Mouse (Mus musculus): ENCODE measurements around the gene Adarb2.
A peak's percentile ranks its signal among the peaks of the same experiment; 100 is the strongest.

Adarb2 gene

DNA sequence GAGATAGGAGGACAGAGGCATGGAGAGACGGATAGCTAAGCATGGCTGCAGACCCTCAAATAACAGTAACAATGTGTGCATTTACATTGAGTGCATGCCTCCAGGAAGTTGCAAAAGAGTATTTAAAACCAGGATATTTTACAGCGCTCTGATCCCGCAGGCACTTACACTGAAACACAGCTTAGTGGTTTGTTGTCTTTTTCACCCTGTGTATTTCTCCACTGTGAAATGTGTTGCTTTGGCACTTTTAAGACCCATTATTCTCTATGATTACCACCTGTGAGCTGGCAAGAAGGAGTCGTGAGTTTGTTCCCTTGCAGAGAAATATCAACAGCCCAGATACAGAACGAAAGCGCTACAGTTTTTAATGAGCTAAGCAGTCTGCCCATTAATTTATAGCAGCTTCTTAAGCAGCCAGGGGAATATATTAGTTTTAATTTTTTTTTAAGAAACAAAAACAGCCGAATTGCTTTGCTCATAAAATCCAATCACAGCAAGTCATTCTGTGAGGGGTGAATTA is 167.3 kb downstream of the Adarb2 start:
- no peak for DNase-seq (ENCODE audit: low spot score in 2 of 2)

DNA sequence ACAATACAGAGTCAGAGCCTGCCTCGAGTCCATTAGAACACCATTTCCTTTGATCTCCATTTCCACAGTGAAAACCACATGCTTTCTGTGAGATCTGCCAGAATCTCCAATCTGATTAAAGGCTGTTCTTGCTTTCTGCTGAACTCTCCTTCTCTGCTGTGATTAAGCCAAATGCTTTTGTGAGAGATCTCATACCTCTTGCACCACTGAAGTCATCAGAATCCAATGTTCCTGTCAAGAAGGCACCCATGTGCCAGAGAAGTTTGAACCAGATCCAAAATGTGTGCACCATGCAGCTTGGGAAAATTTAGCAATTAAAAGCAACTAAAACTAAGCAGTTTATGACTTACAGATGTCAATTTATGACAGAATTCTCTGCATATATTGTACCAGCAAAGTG is 185.9 kb downstream of the Adarb2 start:
- no peak for DNase-seq (ENCODE audit: low spot score in 2 of 2)

DNA sequence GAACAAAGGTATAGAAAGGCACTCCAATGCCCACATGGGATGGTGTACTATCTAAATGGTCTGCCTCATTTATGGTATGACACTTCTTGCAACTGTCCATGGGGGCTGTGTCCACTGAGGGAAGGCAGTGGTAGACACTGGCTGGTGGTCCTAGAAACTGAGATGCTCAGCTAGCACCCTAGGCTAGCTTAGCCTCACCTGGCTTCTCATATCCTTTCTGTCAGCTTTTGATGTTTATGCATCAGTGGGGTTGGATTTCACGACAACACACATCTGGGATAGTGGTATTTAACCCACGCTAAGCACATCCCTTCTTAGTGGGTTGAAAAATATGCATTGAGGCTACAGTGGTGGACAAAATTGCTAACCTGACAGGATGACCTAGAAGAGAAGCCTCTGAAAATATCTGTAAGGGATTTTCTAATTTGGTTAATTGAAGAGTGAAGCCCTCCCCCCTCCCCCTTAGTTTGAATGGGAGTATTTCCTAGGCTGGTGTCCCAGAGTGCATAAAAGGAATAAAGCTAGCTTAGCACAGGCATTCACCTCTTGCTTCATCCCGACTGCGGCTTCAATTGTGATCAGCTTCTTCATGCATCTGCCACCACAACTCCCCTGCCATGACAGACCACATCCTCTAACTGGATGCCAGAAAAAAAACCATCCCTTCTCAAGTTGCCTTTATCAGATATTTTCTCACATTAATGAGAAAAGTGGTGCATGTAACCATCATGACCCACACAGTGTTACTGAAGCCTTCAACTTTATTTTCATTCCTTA is 197.8 kb downstream of the Adarb2 start:
- no peak for DNase-seq (ENCODE audit: low spot score in 2 of 2)

DNA sequence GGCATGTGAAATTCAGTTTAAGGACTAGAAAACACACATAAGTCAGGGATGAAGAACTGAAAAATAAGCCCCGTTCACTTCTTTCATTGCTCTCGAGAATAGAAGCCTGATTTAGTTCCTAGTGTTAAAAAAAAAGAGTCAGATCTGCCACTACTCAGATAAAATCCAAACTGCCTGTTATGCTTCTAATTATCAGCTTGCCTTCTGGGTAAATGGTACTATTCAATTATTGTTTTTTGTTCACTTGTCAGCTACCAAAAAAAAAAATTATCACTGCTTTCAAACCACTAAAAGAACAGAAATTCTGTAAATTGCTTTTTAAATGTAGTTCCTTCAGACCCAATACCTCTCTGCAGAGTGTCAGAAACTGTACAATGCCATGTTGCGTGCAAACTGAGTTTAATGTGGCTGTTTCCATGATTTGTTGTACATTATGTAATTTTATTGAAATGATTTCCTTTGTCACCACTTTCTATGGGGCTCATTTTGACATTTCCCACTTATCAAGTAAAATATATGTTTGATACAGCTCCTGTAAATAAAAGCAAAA is 199.7 kb downstream of the Adarb2 start:
- DNase-seq (ENCODE audit: low spot score in 2 of 2): no peak

DNA sequence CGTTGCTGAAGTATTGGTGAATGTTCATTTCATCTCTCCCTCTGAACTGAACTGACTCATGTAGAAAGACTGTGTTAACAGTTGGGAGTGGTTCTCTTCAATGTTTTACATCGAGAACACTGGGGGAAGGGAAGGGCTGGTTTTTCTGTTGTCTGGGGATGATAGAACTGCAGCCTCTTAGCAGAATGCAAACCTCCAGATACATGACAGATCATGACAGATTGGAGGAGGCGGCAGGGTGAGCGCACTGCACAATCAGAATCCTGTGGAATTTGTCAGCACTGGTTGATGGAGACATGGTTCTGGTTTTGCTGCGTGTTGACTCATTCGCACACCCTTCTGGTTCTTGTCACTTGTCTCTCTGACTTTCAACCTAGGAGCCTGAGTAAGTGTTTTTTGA is 203.4 kb downstream of the Adarb2 start:
- DNase-seq (ENCODE audit: low spot score in 2 of 2): no peak

DNA sequence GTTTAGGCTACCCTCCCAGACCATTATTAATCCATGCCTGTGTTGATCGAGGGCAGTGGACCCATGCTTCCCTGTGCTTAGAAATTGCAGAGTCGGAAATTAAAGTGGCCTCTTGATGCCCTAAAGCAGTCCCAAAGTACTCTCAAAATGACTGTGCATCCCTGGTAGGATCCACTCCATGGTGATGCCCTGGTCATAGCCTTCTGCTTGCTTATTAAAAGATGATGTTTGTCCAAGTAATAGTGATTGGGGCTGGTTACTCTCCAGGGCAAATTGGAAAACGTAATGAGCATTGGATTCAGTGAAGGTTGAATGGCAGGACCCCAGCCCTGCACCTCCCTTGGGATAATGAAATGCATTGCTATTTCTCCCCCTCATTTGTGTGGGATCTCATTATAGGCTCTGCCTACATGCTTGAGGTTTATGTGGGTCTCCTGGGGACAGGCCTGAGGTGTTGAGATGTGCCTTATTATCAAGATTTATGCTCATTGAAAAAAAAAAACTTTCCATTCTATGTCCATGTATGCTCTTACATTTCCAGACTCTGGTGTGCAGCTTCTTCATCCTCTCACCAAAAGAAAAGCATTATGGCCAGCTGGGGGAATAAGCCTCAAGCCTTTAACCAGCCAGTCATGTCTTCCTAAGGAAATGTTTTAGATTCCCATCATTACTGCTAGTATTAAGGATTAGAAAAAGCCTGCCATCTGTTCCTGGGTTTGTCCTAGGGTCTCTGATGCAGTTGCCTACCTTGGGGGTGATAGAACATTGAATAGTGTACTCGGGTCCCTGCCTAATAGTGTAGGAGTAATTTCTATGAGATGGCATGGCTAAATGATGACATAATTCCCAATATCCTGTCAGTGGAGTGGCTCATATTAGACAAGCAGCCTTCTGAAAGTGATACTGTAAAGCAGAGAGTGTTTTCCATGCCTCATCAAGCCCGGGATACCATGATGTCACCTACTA is 208.0 kb downstream of the Adarb2 start:
- DNase-seq (ENCODE audit: low spot score in 2 of 2): no peak

DNA sequence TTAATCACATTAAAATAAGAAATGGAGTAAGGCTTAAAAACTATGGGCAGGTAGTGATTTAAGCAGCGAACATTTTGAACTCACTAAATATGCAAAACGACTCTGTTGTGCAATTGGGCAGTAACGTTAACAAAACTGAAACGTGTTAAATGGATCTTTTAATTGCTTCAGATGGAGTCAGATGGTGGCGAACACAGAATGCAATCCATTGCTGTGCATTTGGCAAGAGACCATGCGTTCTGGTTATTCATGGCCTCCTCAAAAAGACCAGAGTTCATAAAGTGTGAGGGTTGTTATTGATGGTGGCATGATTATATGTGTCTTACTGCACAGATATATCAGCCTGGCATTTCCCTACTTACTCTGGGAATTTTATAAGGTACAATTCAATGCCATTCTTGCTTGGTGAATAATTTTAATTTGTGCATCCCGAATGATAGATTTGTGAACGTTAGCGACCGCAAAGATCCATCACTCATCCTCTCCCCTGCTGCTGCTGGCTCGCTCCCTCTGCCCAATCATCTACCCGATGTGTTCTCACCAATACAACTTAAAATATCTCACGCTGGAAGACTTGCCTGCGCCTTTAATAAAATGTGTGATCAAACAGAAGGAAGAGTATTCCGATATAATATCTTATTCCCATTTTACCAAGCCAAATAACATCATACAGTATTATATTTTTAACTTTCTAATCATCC is 221.5 kb downstream of the Adarb2 start:
- DNase-seq (ENCODE audit: low spot score in 2 of 2): no peak

DNA sequence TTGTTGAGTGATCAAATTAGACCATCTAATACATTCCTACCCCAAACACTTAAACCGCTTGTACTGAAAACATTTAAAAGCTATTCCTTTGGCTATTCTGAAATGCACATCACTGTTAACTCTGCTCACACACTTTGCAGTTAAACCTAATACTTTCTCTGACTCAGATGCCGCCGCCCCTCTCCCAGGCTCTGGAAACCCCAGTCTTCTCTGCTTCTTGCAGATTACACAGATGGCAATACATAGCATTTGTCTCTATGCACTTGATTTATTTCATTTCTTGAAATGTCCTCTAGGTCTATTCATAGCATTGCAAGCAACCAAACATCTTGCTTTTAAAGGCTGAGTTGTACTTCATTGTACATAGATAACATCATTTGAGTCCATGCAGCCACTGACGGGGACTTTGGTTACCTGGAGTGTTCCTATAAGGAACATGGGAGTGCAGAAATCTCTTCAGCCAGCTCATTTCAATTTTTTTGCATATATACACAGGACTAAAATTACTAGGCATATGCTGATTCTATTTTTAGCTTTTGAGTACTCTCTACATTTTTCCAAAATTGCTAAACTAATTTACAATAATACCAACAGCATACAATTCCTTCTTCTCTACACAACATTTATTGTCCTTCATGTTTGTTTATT is 236.6 kb downstream of the Adarb2 start:
- no peak for DNase-seq (ENCODE audit: low spot score in 2 of 2)

DNA sequence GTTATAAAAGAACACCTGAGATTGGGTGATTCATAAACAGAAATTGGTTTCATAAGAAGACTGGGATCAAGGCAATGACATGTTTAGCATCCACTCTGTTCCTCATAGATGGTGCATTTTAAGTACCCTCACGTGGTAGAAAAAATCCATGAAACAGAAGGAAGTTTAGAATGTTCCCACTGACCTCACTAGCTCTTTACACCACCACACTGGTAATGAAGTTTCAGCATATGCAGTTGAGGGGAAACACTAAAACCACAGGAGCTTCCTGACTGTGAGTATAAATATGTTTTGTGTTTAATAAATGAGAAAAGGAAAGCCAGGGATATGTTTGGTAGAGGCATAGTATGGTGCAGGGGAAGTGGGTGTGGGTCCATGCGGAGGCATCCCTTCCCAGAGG is 242.7 kb downstream of the Adarb2 start:
- no peak for DNase-seq (ENCODE audit: low spot score in 2 of 2)

DNA sequence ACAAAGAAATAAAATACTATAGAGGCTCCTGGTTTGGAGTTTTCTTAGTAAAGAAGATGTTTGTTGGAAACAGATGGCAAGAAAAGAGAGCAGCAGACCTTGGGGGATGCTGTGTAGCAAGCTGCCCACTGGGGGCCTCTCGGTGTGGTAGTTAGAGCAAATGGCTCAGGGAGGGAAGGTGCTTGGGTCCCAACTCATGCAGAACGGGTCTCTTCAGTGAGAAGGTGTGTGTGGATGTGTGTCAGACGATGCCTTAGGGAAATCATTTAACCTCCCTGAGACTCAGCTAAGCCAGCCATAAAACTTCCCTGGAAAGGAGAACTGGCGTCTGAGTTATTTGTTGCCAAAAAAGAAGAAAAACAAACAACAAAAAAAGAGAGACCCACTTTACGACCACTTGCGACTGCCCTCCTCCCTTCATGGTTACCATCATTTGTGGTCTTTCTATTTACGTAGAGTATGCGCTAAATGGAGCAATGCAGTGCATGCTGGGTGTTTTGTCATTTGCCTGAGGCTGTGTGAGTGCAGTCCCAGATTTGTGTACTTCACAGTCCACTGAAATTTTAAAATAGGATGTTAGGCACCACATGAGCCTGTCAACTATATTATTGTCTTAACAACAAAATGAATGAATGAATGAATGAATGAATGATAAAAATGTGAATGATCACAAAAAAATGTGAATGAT is 245.7 kb downstream of the Adarb2 start:
- no peak for DNase-seq (ENCODE audit: low spot score in 2 of 2)

DNA sequence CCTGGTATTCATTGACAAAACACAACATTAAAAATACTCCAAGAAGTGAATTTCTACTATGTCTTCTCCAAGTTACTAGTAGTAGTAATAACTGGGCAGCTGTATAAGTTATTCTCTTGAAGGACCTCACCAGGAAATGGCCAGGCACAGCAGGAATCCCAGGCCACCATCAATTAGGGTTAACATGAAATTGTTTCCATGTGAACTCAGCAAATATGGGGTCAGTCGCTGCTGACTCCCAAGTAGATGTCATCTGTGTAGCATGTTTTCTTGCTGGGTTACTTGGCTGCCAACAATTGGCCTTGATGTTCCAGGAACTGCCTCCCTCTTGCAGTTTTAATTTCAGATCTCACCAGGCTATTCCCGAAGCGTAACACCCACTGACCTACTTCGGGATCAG is 248.9 kb downstream of the Adarb2 start:
- no peak for DNase-seq (ENCODE audit: low spot score in 2 of 2)

DNA sequence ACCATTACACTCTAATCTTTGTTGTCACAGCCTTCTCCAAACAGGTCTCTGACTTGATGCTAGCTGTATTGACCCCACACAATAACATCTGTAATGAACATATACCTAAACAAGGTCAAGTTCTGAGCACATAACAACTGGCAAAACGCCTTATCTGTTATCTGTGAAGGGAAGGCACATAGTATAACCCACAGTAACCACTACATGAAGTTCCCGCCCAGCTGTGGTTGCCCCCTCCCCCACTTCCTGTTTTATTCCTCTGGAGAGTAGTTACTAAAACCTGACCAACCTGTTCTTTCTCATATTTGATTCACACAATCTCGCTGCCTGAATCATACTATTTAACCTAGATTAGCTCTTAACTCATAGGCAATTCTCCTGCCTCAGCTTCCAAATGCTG is 254.2 kb downstream of the Adarb2 start:
- no peak for DNase-seq (ENCODE audit: low spot score in 2 of 2)

DNA sequence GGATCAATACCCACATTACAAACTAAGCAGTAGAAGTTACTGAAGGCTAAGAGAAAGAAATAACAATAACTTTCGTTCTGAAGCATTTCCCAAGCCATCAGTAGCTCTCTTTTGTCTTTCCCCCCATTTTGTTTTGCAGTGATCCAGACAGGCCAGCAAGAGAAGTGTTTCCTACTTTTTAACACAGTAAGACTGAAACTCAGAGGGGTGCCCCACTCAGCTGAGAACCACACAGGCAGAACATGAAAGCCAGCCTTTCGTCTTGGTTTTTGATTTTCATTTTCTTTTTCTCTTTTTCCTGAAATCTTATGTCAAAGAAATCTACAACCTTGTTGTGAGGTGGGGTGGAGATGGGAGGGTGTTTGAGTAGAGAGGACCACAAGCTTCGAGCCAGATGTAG is 255.2 kb downstream of the Adarb2 start:
- no peak for DNase-seq (ENCODE audit: low spot score in 2 of 2)

DNA sequence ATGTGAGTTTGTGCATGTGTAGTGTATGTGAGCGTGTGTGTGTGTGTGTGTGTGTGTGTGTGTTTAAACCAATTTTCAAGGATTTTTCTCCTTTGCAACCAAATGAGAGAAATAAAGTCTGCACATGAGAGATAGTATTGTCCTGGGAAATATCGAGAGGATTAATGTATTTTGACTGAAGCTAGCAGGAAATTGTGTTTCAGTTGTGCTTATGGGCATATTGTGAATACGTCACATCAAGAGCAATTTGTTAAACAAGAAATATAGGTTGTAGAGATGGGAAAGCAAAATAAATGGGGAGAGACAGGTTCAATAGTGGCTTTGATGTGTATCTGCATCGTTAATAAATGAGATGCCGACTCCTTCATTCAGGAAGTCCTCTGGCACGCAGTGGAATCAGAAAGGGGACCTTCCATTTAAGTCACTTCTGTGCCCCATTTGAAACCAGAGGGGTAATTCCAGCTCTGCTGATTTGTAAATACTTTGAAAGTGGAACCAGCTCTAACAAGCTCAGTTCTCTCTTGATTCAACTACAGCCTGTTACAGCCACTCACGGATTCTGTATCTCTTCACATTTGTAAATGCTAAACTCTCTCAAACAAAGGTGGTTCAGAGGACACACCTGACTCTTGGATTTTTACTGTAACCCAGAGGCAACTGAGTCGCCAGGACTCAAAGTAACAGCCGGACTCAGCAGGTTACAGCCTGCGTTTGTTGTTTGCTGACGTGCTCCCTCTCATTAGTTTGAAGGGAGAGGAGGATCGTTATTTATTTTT is 265.1 kb downstream of the Adarb2 start:
- DNase-seq (ENCODE audit: low spot score in 2 of 2): no peak

DNA sequence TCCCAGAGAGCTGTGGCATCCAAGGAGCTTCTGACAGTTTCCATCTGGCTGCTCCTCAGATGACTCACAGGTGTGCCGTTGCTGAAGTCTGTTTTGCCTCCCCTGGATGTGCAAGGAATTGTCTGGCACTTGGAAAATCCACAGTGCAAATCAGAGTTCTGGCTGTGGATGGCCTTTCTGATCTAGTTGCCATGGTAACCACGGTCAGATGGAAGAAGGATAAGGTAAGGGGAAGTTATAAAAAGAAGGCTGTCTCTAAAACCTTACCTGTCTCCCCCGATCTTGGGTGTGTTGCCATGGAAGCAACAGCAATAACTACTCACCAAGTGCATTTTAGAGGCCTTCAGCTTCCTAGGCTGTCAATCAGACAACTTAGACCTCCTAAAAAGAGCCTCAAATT is 273.6 kb downstream of the Adarb2 start:
- no peak for DNase-seq (ENCODE audit: low spot score in 2 of 2)

DNA sequence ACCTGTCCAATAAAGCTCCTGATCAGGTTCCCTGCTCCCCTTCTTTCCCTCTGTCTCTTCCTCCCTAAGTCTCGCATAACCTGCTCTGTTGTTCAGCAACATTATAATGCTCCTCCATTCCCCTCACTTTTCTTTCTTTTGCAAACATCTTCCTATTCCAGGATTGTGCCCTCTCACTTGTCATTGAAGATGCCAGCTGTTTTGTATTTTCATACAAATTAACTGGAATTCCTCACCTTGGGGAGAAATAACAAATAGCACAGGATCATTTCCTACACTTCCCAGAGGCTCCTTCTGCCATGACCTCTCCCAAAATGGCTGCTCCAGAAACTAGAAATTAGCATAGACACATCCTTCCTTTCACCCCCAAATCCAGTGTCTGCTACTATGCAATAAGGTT is 276.1 kb downstream of the Adarb2 start:
- no peak for DNase-seq (ENCODE audit: low spot score in 2 of 2)

DNA sequence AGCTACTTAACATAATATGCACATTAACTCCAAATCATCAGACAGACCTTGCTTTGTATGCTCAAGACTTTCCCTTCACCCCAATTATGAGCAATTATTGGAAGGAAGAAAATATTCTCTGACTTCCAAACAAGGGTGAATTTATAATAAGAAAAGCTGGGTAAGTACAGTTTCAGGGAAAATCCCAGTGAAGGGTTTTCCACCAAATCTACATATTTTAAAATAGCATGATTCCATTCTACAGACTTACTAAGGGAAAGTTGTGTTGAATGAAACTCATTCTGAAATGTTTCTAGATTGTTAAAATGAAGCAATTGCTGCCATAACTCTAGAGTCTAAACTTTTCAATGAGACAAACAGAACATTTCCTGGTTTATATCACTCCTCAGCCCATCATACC is 277.3 kb downstream of the Adarb2 start:
- DNase-seq (ENCODE audit: low spot score in 2 of 2): no peak

DNA sequence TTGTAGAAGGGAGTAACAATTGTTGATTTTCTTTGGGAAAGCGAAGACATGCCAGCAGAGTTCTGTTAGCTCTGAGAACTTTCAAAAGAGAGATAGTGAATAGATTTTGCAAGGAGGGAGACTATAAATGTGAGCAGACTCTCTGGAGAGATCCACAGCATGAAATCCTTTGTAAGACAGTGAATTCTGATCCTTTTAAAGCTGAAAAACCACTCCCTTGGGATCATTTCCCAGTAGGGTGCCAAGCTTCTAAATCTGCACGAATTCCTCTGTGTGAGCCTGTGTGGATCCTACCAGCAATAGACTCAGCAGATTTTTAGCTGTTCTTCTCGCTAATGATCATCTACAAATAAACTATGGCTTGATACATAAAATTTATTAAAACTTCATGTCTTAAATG is 278.7 kb downstream of the Adarb2 start:
- DNase-seq (ENCODE audit: low spot score in 2 of 2): no peak

DNA sequence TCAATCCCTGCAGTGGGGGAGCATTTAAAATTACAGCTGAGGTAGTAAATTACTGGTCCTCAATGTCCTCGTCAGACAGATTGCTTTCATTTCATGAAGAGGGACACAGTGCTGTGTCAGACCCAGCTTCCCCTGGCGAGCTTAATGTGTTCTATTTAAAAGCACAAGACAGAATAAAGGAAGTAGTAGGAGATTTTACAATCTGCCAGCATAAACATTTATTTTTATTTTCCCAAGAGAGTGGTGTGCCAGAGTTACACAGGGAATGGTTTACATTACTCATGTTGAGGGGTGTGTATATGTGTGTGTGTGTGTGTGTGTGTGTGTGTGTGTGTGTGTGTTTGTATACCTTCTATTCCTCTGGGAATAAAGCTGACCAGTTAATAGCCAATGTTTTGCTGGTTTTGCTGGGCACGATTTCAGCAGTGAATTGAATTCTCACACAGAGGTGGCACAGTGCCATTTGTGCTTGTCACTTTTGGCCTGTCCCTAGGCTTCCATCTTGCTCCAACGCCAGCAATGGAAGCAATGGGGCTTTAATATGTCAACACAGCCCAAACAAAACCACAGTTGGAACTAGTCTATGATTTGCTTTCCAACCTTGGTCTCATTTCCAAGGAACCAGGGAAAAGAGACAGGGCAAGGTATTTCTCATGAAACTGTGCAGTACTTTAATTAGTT is 282.1 kb downstream of the Adarb2 start:
- DNase-seq (ENCODE audit: low spot score in 2 of 2): peak; percentile 39 to 70

All from cerebellum, postnatal 4 days (tissue).